Mouse (Mus musculus) CH12.LX (cell line): ENCODE data around the gene Med4. TPM values are rescaled to one million over a fixed set of nuclear protein-coding genes. Genes with fewer than 3 reads are reported as not detected.

Experiments
- DNase-seq: peaks from one replicate; pipeline ENCODE4 v3.0.0-alpha.2; 2013; ENCODE audit errors: extremely low read depth
- H3K27ac ChIP-seq: 2 replicates; pipeline ENCODE4 v1.5.1; 2012; ENCODE audit warnings: low read depth, mild to moderate bottlenecking, control low read depth, moderate library complexity; ENCODE audit not compliant: insufficient read depth
- H3K27me3 ChIP-seq: replicated peaks from 2 replicates; pipeline ENCODE3; 2012; ENCODE audit warnings: inconsistent platforms
- H3K36me3 ChIP-seq, 2 experiments: replicated peaks in 1 of 2; 2 replicates each; pipeline versions ENCODE3 to v1.6.1; 2012; ENCODE audit warnings: inconsistent platforms in 1 of 2, low read length in 1 of 2, mild to moderate bottlenecking in 1 of 2, mixed read lengths in 1 of 2, moderate library complexity in 1 of 2; ENCODE audit not compliant: control insufficient read depth in 1 of 2, insufficient read depth in 1 of 2
- H3K4me1 ChIP-seq, 2 experiments: 2 replicates each; pipeline ENCODE4 v1.6.1; 2012; ENCODE audit warnings: inconsistent platforms in 1 of 2, moderate library complexity in 1 of 2; ENCODE audit not compliant: insufficient read depth in 2 of 2, control insufficient read depth in 1 of 2
- H3K4me2 ChIP-seq: 2 replicates; pipeline ENCODE4 v1.6.1; 2012; ENCODE audit warnings: low read depth, mild to moderate bottlenecking, control low read depth; ENCODE audit not compliant: poor library complexity, insufficient read depth, severe bottlenecking
- H3K4me3 ChIP-seq, 3 experiments: fragments of 150-350 bp in 1 of 3; sonication (generic) in 1 of 3; replicated peaks in 1 of 3; 2 replicates each; pipeline versions ENCODE3 to v1.5.1; 2011 to 2012; ENCODE audit warnings: low read depth in 2 of 3, low read length in 2 of 3, mild to moderate bottlenecking in 2 of 3, moderate library complexity in 2 of 3, control low read depth in 1 of 3, improper control_type of control experiment in 1 of 3, inconsistent platforms in 1 of 3, mixed read lengths in 1 of 3; ENCODE audit not compliant: poor library complexity in 1 of 3
- H3K79me2 ChIP-seq: replicated peaks from 2 replicates; pipeline ENCODE4 v1.6.1; 2012; ENCODE audit warnings: mild to moderate bottlenecking, moderate library complexity; ENCODE audit not compliant: control insufficient read depth, poor library complexity, insufficient read depth, severe bottlenecking; ENCODE audit errors: extremely low read depth
- H3K9ac ChIP-seq: 2 replicates; pipeline ENCODE4 v1.6.1; 2012; ENCODE audit warnings: low read depth, mild to moderate bottlenecking, control low read depth, moderate library complexity; ENCODE audit not compliant: insufficient read depth
- H3K9me3 ChIP-seq: replicated peaks from 2 replicates; pipeline ENCODE3; 2012; ENCODE audit warnings: low read length, inconsistent platforms, mixed read lengths
- CHD2 ChIP-seq: IDR thresholded peaks from 2 replicates; pipeline ENCODE4 v1.6.1; 2011; ENCODE audit warnings: low read length, improper control_type of control experiment
- CTCF ChIP-seq, 2 experiments: IDR thresholded peaks in 1 of 2; conservative IDR thresholded peaks in 1 of 2; 2 replicates each; pipeline ENCODE4 v1.5.1; 2011 to 2012; ENCODE audit warnings: low read depth in 2 of 2, low read length in 2 of 2, improper control_type of control experiment in 1 of 2, inconsistent platforms in 1 of 2, mild to moderate bottlenecking in 1 of 2, moderate library complexity in 1 of 2
- ELF1 ChIP-seq: IDR thresholded peaks from 2 replicates; pipeline ENCODE4 v1.6.1; 2014; ENCODE audit warnings: low read depth, mild to moderate bottlenecking, inconsistent platforms, low read length, improper control_type of control experiment
- EP300 ChIP-seq: IDR thresholded peaks from 2 replicates; pipeline ENCODE4 v1.6.1; 2011; ENCODE audit warnings: low read length, improper control_type of control experiment
- ETS1 ChIP-seq: conservative IDR thresholded peaks from 2 replicates; pipeline ENCODE4 v1.6.1; 2012; ENCODE audit warnings: low read depth, mild to moderate bottlenecking, inconsistent platforms, low read length, improper control_type of control experiment, moderate library complexity
- GABPA ChIP-seq: IDR thresholded peaks from 2 replicates; pipeline ENCODE4 v1.6.1; 2012; ENCODE audit warnings: low read depth, low read length, improper control_type of control experiment, inconsistent platforms; ENCODE audit not compliant: insufficient replicate concordance
- HCFC1 ChIP-seq: IDR thresholded peaks from 2 replicates; pipeline ENCODE4 v1.6.1; 2012; ENCODE audit warnings: low read depth, mild to moderate bottlenecking, inconsistent platforms, low read length, improper control_type of control experiment
- IRF4 ChIP-seq: IDR thresholded peaks from 2 replicates; pipeline ENCODE4 v1.6.1; 2014; ENCODE audit warnings: low read depth, mild to moderate bottlenecking, inconsistent platforms, low read length, improper control_type of control experiment
- KAT2A ChIP-seq: IDR thresholded peaks from 2 replicates; pipeline ENCODE4 v1.6.1; 2012; ENCODE audit warnings: low read length, improper control_type of control experiment, inconsistent platforms; ENCODE audit not compliant: insufficient replicate concordance
- MAFK ChIP-seq: IDR thresholded peaks from 2 replicates; pipeline ENCODE4 v1.6.1; 2011; ENCODE audit warnings: low read length, improper control_type of control experiment; ENCODE audit not compliant: insufficient replicate concordance
- MAX ChIP-seq: IDR thresholded peaks from 2 replicates; pipeline ENCODE4 v1.6.1; 2011; ENCODE audit warnings: low read length, improper control_type of control experiment
- MAZ ChIP-seq: IDR thresholded peaks from 2 replicates; pipeline ENCODE4 v1.6.1; 2012; ENCODE audit warnings: low read depth, mild to moderate bottlenecking, inconsistent platforms, low read length, improper control_type of control experiment, moderate library complexity
- MEF2A ChIP-seq: IDR thresholded peaks from 2 replicates; pipeline ENCODE4 v1.6.1; 2014; ENCODE audit warnings: low read depth, mild to moderate bottlenecking, inconsistent platforms, low read length, improper control_type of control experiment, borderline replicate concordance
- MXI1 ChIP-seq: IDR thresholded peaks from 2 replicates; pipeline ENCODE4 v1.6.1; 2011; ENCODE audit warnings: mild to moderate bottlenecking, low read depth, low read length, improper control_type of control experiment
- NRF1 ChIP-seq: IDR thresholded peaks from 2 replicates; pipeline ENCODE4 v1.6.1; 2014; ENCODE audit warnings: low read depth, mild to moderate bottlenecking, inconsistent platforms, low read length, improper control_type of control experiment, moderate library complexity
- PAX5 ChIP-seq: IDR thresholded peaks from 2 replicates; pipeline ENCODE4 v1.6.1; 2012; ENCODE audit warnings: low read length, inconsistent platforms, mixed read lengths
- POLR2A ChIP-seq: IDR thresholded peaks from 2 replicates; pipeline ENCODE4 v1.6.1; 2011; ENCODE audit warnings: low read depth, mild to moderate bottlenecking, improper control_type of control experiment, low read length
- POLR2AphosphoS2 ChIP-seq: IDR thresholded peaks from 2 replicates; pipeline ENCODE4 v1.6.1; 2011; ENCODE audit warnings: low read depth, low read length, improper control_type of control experiment
- SIN3A ChIP-seq: IDR thresholded peaks from 2 replicates; pipeline ENCODE4 v1.6.1; 2012; ENCODE audit warnings: low read length, improper control_type of control experiment, inconsistent platforms
- UBTF ChIP-seq: IDR thresholded peaks from 2 replicates; pipeline ENCODE4 v1.6.1; 2012; ENCODE audit warnings: low read depth, mild to moderate bottlenecking, inconsistent platforms, low read length, improper control_type of control experiment, moderate library complexity
- USF1 ChIP-seq: IDR thresholded peaks from 2 replicates; pipeline ENCODE4 v1.6.1; 2014; ENCODE audit warnings: low read depth, mild to moderate bottlenecking, inconsistent platforms, low read length, improper control_type of control experiment
- USF2 ChIP-seq: conservative IDR thresholded peaks from 2 replicates; pipeline ENCODE4 v1.6.1; 2011; ENCODE audit warnings: low read depth, low read length, improper control_type of control experiment
- ZC3H11A ChIP-seq: IDR thresholded peaks from 2 replicates; pipeline ENCODE4 v1.6.1; 2012; ENCODE audit warnings: low read depth, mild to moderate bottlenecking, inconsistent platforms, low read length, improper control_type of control experiment
- ZKSCAN1 ChIP-seq: IDR thresholded peaks from 2 replicates; pipeline ENCODE4 v1.6.1; 2012; ENCODE audit warnings: low read depth, inconsistent platforms, low read length, improper control_type of control experiment, borderline replicate concordance
- ZNF384 ChIP-seq: IDR thresholded peaks from 2 replicates; pipeline ENCODE4 v1.6.1; 2012; ENCODE audit warnings: low read depth, low read length, improper control_type of control experiment, inconsistent platforms
- dilution Hi-C: fragments of 300-500 bp; cut with MboI; formaldehyde crosslinking; loops from 2 replicates; pipeline ENCODE4 v1.14.3; 2020; ENCODE audit warnings: low sequenced_read_pairs; ENCODE audit not compliant: extremely low pct_unique_long_range_greater_than_20kb, extremely low pct_ligation_motif_present
- in situ Hi-C: fragments of 300-500 bp; cut with MboI; formaldehyde crosslinking; loops from 3 replicates; pipeline ENCODE4 v1.14.3; 2019; ENCODE audit warnings: low sequenced_read_pairs, low pct_ligation_motif_present, low pct_unique_long_range_greater_than_20kb, mixed read lengths
- polyA plus RNA-seq: library from polyadenylated mRNA; unstranded; fragments of >175 nt; gene quantifications from 2 replicates; pipeline ENCODE4 v1.2.1, GENCODE M21; 2012; ENCODE audit warnings: low read depth; ENCODE audit not compliant: insufficient read length
- total RNA-seq, 2 experiments: library from RNA; depleted of rRNA; stranded (reverse); fragments of 300-350 nt in 1 of 2; fragments of >200 nt in 1 of 2; gene quantifications; 2 replicates each; pipeline ENCODE4 v1.2.3; 2012 to 2014

The Med4 gene
- total and polyA plus RNA-seq, 3 experiments, result 45.6 to 61.5 (median 60.7) TPM

- no peak overlapping the region for H3K4me3 ChIP-seq
- TF ChIP-seq PAX5, result no peak
- TF ChIP-seq ZC3H11A, result no peak
- TF ChIP-seq POLR2AphosphoS2, result no peak
- TF ChIP-seq ELF1, result no peak
- no peak for TF ChIP-seq IRF4
- TF ChIP-seq ZKSCAN1, result no peak
- no peak for TF ChIP-seq UBTF
- no peak for TF ChIP-seq HCFC1
- no peak for TF ChIP-seq ETS1
- TF ChIP-seq USF1, result no peak
- TF ChIP-seq MAFK, result no peak
- no peak for TF ChIP-seq CHD2
- no peak for TF ChIP-seq CTCF (conservative IDR thresholded peaks at IDR 0.05 in 1 of 2, IDR thresholded peaks at IDR 0.05 in 1 of 2; ENCODE audit: low read depth in 2 of 2, low read length in 2 of 2)
- no peak for TF ChIP-seq MAX
- no peak for TF ChIP-seq GABPA
- TF ChIP-seq, all 38 proteins: peak for 0
- Histone ChIP-seq H3K27me3 (no peaks in the 10 kb centered on the region), H3K79me2 (no peaks in the 10 kb centered on the region), H3K4me2 (no peak overlapping the region), H3K9ac (no peak overlapping the region), H3K4me1 (peaks cover 4 to 17% of the 10 kb centered on the region in 2 experiments), H3K27ac (no peak overlapping the region), H3K9me3 (peaks cover 6% of the 10 kb centered on the region), H3K36me3 (no peaks in the 10 kb centered on the region)
- dilution Hi-C loops (no loop called here), in situ Hi-C loops (no loop called here)
- DNase-seq, result no peak
These were observed 23.2 kb upstream of the Med4 start for GRCm38 (mm10) chr14:73486641-73487040.

GRCm38 (mm10) chr14:73493356-73493755, 16.5 kb upstream of the Med4 start:
- no peak for DNase-seq
- Histone ChIP-seq H3K27me3 (no peaks in the 10 kb centered on the region), H3K4me3 (no peak overlapping the region), H3K27ac (no peak overlapping the region), H3K4me2 (no peak overlapping the region), H3K9me3 (peaks cover 9% of the 10 kb centered on the region), H3K9ac (no peak overlapping the region), H3K36me3 (no peaks in the 10 kb centered on the region), H3K4me1 (peaks cover 0 to 6% of the 10 kb centered on the region in 2 experiments; a peak in 2 of 4 replicates), H3K79me2 (no peaks in the 10 kb centered on the region)
- dilution Hi-C loops, result no loop called here
- in situ Hi-C loops, result no loop called here
- TF ChIP-seq MAZ (no peak), MXI1 (no peak), USF2 (no peak), ELF1 (no peak), ZNF384 (no peak), EP300 (no peak), MEF2A (no peak), NRF1 (no peak), POLR2A (no peak), IRF4 (no peak), SIN3A (no peak), CTCF (conservative IDR thresholded peaks at IDR 0.05 in 1 of 2, IDR thresholded peaks at IDR 0.05 in 1 of 2; ENCODE audit: low read depth in 2 of 2, low read length in 2 of 2) (no peak), KAT2A (no peak)
